Mouse (Mus musculus): ENCODE measurements around the gene Smarcc1.

DNA sequence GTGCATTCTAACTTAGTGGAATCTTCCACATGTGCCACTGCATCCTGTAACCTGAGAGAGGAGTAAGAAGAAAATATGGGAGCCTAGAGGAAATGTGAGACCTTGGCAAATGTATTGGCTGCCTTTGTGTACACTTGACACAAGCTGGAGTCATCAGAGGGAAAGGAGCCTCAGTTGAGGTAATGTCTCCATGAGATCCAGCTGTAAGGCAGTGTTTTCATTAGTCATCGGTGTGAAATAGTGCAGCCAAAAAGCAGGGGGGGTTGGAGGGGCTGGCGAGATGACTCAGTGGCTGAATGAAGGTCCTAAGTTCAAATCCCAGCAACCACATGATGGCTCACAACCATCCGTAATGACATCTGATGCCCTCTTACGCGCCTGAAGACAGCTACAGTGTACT, 44.9 kb downstream of the Smarcc1 start:
- TF ChIP-seq CTCF (IDR thresholded peaks at IDR 0.05; ENCODE audit: low read depth, low read length) (no peak), TAL1 (conservative IDR thresholded peaks at IDR 0.05; ENCODE audit: low read depth, low read length) (no peak), GATA1 (IDR thresholded peaks at IDR 0.05; ENCODE audit: borderline replicate concordance, low read length) (no peak), POLR2AphosphoS5 (IDR thresholded peaks at IDR 0.05; ENCODE audit: insufficient replicate concordance, low read depth, low read length) (no peak)

Measured in G1E (cell line).